Mouse (Mus musculus) heart, embryonic 10.5 days (tissue): ENCODE data around the gene Cib1. TPM values are rescaled to one million over a fixed set of nuclear protein-coding genes. Genes with fewer than 3 reads are reported as not detected.

Experiments
- DNase-seq: peaks from one replicate; pipeline ENCODE4 v3.0.0-alpha.2; 2017; ENCODE audit warnings: low spot score
- H3K27ac ChIP-seq: fragments of 300-500 bp; sonication (generic); 2 replicates; pipeline ENCODE4 v1.5.1; 2016; ENCODE audit warnings: mild to moderate bottlenecking
- H3K27me3 ChIP-seq: fragments of 300-500 bp; sonication (generic); 2 replicates; pipeline ENCODE4 v1.6.1; 2016; ENCODE audit warnings: mild to moderate bottlenecking; ENCODE audit not compliant: poor library complexity, insufficient read depth, severe bottlenecking
- H3K36me3 ChIP-seq: fragments of 300-500 bp; sonication (generic); 2 replicates; pipeline ENCODE4 v1.6.1; 2016; ENCODE audit warnings: mild to moderate bottlenecking, moderate library complexity
- H3K4me1 ChIP-seq: fragments of 300-500 bp; sonication (generic); 2 replicates; pipeline ENCODE4 v1.6.1; 2016; ENCODE audit warnings: mild to moderate bottlenecking
- H3K4me3 ChIP-seq: fragments of 300-500 bp; sonication (generic); 2 replicates; pipeline ENCODE4 v1.5.1; 2016; ENCODE audit warnings: mild to moderate bottlenecking, moderate library complexity
- H3K9me3 ChIP-seq: fragments of 300-500 bp; sonication (generic); 2 replicates; pipeline ENCODE4 v1.6.1; 2016; ENCODE audit warnings: mild to moderate bottlenecking, moderate library complexity
- WGBS: fragments of 180-500 bp; shearing (Covaris S2); methylation state at CpG from one replicate; pipeline ENCODE4 v1.1.7; 2016; 5-methylcytosine and 5-hydroxymethylcytosine counted together
- polyA plus RNA-seq: library from polyadenylated mRNA; unstranded; fragments of >200 nt; fragmentation: Nextera tagmentation; extraction: Ambion mirVana; gene quantifications from 2 replicates; pipeline ENCODE4 v1.2.1, GENCODE M21; 2016

Cib1 gene
- polyA plus RNA-seq: 61.9 and 74.9 TPM in 2 replicates

DNA sequence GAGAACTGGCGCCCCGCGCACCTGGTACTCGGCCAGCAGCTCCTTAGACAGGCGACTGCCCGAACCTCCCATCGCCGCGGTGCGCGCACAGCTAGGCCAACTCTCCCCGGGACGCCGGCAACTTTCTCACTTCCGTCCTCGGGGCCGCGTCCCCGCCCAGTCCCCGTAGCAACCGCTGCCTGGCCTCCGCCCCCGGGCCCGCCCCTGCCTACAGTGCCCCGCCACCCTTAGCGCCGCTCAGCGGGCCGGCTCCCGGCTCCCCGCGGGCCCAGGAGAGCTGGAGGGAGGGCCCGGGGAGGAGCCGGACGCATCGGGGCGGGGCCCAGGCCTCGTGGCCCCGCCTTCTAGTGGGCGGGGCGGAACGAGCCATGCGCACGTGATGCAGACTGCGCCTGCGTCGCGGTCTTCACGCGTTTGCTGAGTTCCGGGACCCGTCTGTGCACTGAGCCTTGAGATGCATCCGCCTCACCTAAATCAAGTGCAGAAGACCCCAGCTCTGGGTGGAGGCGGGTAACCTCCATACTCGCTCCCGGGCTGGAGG, at the start of gene Cib1, which contains the start of gene Gdpgp1:
Gene Cib1, minus strand, starts transcription at position 325 of the 541 bp plus-strand sequence.
Gene Gdpgp1, plus strand, starts transcription at position 377 of the 541 bp plus-strand sequence.
- peak within 1 kb of the TSS; percentile 83 for H3K4me3 ChIP-seq
- under 1% methylated on average over 56 of the region's 56 CpGs for WGBS
- DNase-seq: peak; percentile 98
- H3K27ac ChIP-seq: peak within 1 kb of the TSS; percentile 73
- peaks cover 7% of the 10 kb centered on the region; the same call in 1 of the 2 replicates for H3K27me3 ChIP-seq
- H3K36me3 ChIP-seq: peaks cover 15% of the 10 kb centered on the region; the same call in 1 of the 2 replicates
- peaks cover 24% of the 10 kb centered on the region for H3K4me1 ChIP-seq
- no peaks in the 10 kb centered on the region for H3K9me3 ChIP-seq

DNA sequence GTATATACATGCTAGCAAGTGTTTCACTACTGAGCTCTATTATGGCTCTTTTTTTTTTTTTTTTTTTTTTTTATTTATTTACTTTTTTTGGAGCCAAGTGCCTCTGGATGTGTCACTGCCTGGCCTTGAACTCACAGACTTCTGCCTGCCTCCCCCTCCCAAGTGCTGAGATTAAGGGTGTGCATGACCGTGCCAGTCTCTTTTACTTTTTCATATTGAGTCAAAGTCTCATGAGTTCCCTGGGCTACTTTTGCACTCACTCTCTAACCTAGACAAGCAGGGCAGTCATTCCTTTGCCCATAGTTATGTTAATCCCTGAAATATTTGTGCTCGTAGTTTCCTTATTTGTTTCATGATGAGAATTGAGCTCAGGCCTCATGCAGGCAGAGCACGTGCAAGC, 49.0 kb upstream of the Cib1 start:
- H3K36me3 ChIP-seq: peaks cover 87% of the 10 kb centered on the region
- no peaks in the 10 kb centered on the region for H3K9me3 ChIP-seq
- H3K4me3 ChIP-seq: no peak overlapping the region
- no peaks in the 10 kb centered on the region for H3K27me3 ChIP-seq
- H3K27ac ChIP-seq: no peak overlapping the region
- WGBS: 88% methylated on average over 3 of the region's 3 CpGs
- peaks cover 11% of the 10 kb centered on the region; the same call in 1 of the 2 replicates for H3K4me1 ChIP-seq
- DNase-seq: no peak

DNA sequence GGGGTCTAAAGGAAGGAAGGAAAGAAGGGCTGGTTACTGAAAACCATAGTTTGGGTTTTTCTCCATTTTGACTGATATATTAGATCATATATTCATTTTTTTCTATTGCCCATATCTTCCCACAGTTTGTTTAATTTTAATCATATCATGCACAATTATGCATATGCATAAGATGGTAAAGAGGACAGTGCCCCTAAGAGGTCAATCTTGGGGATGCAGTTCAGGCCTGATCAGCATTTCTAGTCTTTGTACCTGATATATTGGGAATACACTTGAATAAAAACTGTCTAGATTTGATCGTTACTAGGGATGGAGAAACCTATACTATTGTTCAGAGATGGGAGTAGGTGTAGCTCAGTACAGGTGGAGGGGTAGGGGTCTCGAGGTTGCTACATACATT, 48.4 kb upstream of the Cib1 start:
- H3K36me3 ChIP-seq: peaks cover 87% of the 10 kb centered on the region
- H3K9me3 ChIP-seq: no peaks in the 10 kb centered on the region
- DNase-seq: no peak
- H3K4me3 ChIP-seq: no peak overlapping the region
- no peak overlapping the region for H3K27ac ChIP-seq
- peaks cover 11% of the 10 kb centered on the region; the same call in 1 of the 2 replicates for H3K4me1 ChIP-seq
- 89% methylated on average over 2 of the region's 2 CpGs for WGBS
- no peaks in the 10 kb centered on the region for H3K27me3 ChIP-seq

DNA sequence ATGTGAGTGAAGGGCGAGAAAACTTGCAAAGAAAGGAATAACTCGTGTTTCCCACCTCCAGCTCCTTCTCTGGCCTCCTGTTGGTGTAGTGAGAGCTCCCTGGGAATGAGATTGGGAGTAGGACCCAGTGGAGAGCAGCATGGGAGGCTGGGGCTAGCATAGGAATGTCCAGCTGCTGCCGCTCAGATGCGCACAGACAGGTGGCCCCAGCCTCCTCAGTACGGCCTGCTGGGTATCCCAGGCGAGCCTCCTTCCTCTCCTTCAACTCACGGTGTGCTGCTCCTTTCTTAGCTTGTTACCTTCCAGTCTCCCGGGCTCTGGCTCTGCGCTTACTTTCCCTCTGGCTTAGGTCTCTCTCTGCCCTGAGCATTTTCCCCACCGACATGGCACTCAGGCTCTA, 47.4 kb upstream of the Cib1 start:
- Histone ChIP-seq H3K36me3 (peaks cover 85% of the 10 kb centered on the region), H3K4me1 (peaks cover 11% of the 10 kb centered on the region; the same call in 1 of the 2 replicates), H3K9me3 (peaks cover 3% of the 10 kb centered on the region), H3K4me3 (no peak overlapping the region), H3K27me3 (no peaks in the 10 kb centered on the region), H3K27ac (no peak overlapping the region)
- 79% methylated on average over 10 of the region's 10 CpGs for WGBS
- no peak for DNase-seq

DNA sequence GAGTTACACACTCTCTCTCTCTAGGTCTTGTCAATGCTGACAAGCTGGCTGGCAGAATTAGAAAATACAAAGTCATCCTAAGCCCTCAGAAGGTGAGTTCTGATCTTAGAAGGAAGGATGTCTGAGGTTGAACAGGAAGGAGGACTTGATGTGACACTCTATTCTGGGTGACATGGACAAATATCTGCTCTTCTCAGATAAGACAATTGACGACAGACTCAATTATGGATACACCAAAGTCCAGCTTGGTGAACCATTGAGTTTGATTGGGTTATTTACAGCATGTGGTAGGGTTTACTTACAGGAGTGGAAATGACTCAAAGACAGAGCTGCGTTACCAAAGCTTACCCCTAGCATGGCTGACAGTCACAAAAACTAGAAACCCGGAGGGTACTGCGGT, 43.8 kb upstream of the Cib1 start:
- no peak overlapping the region for H3K27ac ChIP-seq

DNA sequence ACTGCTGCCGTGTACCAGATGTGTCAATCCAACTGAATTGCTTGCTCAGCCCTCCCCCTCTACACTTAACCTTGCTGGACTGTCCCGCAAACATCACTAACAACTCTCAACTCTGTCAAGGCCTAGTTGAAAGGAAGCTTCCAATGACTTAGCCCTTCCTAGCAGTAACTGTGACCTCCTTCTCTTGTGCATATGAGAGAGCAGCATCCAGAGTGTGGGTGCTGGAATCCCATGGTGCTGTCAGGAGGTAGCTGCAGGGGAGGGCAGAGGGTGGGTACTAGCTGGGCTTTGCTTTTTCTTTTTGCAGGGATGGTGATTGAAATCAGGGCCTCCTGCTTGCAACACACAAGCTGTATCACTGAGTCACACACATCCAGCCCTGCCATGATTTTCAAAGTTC, 40.8 kb upstream of the Cib1 start:
- no peaks in the 10 kb centered on the region for H3K27me3 ChIP-seq
- peaks cover 13% of the 10 kb centered on the region for H3K9me3 ChIP-seq
- no peak overlapping the region for H3K27ac ChIP-seq
- no peak overlapping the region for H3K4me3 ChIP-seq
- WGBS: 90% methylated on average over 2 of the region's 2 CpGs
- DNase-seq: no peak
- H3K4me1 ChIP-seq: peaks cover 23% of the 10 kb centered on the region
- H3K36me3 ChIP-seq: peaks cover 61% of the 10 kb centered on the region

More for the DNA sequence above, 43.8 kb upstream of the Cib1 start:
- H3K27me3 ChIP-seq: no peaks in the 10 kb centered on the region
- H3K4me1 ChIP-seq: peaks cover 2% of the 10 kb centered on the region; the same call in 1 of the 2 replicates
- 93% methylated on average over 4 of the region's 4 CpGs for WGBS
- no peak overlapping the region for H3K4me3 ChIP-seq
- DNase-seq: no peak
- H3K36me3 ChIP-seq: peaks cover 84% of the 10 kb centered on the region
- peaks cover 13% of the 10 kb centered on the region for H3K9me3 ChIP-seq

DNA sequence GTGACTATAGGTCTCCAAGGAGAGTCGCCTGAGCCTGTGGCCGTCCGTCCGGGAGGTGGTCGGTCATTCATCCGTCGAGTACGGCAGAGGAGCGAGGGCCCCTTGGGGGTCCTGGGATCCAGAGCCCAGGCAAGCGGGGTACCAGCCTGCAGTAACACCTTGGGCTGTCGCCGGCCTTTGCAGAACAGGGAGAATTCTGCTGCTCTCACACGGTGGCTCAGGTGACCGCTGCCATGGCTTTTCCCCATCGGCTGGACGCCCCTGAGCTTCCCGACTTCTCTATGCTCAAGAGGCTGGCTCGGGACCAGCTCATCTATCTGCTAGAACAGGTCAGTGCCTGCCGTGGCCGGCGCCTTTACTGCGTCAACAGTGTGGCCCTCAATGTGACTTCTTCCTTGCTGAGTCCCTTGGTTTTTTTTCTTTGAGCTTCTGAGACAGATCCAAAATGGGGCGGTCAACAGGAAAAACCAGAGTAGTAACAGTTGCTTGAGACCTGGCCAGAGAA, 37.2 kb upstream of the Cib1 start:
- peak overlapping the region; percentile 89 for H3K27ac ChIP-seq

DNA sequence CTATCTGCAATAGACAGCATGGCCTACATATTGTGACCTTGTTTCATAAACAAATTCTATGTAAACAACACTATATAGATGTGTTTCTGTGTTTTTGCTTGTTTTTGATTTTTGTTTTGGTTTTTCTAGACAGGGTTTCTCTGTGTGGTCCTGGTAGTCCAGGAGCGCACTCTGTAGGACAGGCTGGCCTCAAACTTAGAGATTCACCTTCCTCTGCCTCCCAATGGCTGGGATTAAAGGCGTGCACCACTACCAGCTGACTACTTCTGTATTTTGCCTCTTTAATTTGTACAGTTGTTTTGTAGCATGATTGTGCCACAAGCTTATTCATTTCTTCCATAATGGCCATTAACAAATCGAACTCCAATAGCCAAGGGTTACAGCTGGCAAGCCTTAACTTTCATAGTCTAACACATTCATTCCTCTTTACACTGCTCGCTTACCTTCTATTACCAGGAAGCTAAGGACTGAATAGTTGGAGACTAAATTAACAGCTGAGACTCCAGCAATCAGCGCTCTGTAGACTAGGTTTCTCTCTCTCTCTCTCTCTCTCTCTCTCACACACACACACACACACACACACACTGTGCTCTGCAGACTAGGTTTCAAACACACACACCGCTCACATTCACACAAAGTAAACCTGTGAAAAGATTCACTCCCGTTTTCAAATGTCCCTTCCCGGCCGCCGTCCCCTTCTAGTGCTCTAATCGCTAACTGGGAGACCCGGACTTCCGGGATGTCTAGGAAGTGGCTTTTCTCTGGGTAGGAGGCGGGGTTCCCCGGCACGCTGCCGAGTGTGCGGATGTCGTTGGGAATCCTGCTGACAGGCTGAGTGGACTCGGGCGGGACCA, 36.5 kb upstream of the Cib1 start, which contains the start of gene Vps33b:
Gene Vps33b, plus strand, starts transcription at position 753 of the 854 bp plus-strand sequence.
- Histone ChIP-seq H3K4me3 (peak within 1 kb of the TSS; percentile 90), H3K27ac (peak within 1 kb of the TSS; percentile 89), H3K36me3 (peaks cover 51% of the 10 kb centered on the region), H3K4me1 (peaks cover 23% of the 10 kb centered on the region), H3K9me3 (peaks cover under 1% of the 10 kb centered on the region; the same call in 1 of the 2 replicates), H3K27me3 (no peaks in the 10 kb centered on the region)
- 4% methylated on average over 21 of the region's 21 CpGs for WGBS
- peak; percentile 97 for DNase-seq

More for the DNA sequence above, 37.2 kb upstream of the Cib1 start:
- under 1% methylated on average over 23 of the region's 23 CpGs for WGBS
- Histone ChIP-seq H3K4me1 (peaks cover 23% of the 10 kb centered on the region), H3K36me3 (peaks cover 51% of the 10 kb centered on the region), H3K9me3 (peaks cover 8% of the 10 kb centered on the region), H3K27me3 (no peaks in the 10 kb centered on the region), H3K4me3 (peak overlapping the region; percentile 90)
- no peak for DNase-seq

DNA sequence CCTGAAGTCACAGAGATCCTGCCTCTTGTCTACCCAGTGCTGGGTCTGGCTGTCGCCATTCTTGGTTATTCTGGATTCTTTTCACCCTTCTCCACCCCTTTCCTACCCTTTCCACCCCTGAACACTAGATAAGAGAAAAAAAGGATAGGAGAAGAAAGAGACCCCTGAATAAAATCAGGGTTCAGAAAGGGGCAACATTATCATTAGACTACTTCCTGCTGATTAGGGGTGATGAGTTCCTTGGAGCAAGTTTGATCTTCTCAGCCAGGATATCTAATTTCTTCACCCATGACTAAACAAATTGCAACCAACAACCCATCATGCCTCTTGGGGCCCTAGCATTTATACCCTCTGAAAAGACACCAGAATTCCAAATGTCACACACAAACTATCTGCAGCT, 35.2 kb upstream of the Cib1 start:
- Histone ChIP-seq H3K27me3 (no peaks in the 10 kb centered on the region), H3K27ac (no peak overlapping the region), H3K9me3 (no peaks in the 10 kb centered on the region), H3K4me3 (no peak overlapping the region), H3K4me1 (peaks cover 23% of the 10 kb centered on the region), H3K36me3 (peaks cover 41% of the 10 kb centered on the region)
- no peak for DNase-seq
- 71% methylated on average over 1 of the region's 1 CpGs for WGBS

DNA sequence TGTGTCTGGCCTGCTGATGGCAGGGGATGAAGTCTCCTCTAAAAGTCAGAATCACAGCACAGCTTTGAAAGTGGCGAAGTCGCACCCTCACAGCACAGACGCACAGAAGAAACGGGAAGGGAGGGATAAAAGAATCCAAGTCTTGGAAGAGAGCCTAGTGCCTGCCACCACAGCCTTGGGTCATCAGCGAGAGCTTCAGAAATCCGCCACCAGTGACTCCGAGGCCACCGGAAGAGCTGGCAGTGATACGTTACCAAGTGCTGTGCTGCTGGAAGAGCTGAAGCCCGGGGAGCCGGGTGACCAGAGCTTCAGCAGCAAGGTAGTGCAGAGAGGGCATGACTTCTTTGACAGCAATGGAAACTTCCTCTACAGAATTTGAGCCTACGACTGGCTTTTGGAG, 32.0 kb upstream of the Cib1 start:
- peaks cover 5% of the 10 kb centered on the region; the same call in 1 of the 2 replicates for H3K27me3 ChIP-seq
- no peak for DNase-seq
- H3K4me3 ChIP-seq: no peak overlapping the region
- H3K9me3 ChIP-seq: no peaks in the 10 kb centered on the region
- no peak overlapping the region for H3K27ac ChIP-seq
- 93% methylated on average over 12 of the region's 12 CpGs for whole genome bisulfite sequencing
- H3K4me1 ChIP-seq: peaks cover 20% of the 10 kb centered on the region
- H3K36me3 ChIP-seq: peaks cover 35% of the 10 kb centered on the region

DNA sequence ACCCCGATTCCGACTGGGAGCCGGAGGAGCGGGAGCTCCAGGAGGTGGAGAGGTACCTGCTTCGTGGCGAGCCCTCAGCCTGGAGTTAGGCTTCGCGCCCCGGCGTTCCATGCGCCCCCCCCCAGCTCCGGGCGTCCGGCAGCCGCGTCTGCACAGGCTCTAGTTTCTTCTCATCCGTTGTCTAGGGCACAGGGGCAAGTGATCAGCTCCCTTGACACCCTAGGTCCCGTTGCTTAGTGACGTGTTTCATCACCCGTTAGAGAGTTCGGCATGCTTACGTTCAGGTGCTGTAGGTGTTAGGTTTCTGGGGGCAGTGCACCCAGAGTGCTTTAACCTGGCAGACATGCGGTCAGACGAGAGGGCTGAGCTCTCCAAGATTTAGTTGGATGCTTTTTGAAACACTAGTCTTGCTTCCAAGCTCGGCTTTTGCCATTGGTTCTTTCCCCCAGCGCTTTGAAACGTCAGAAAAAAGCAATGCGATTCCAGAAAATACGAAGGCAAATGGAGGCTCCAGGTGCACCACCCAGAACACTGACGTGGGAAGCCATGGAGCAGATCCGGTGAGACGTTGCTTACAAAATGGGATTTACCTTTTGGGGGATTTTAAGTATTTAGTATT, 28.9 kb upstream of the Cib1 start:
- peak; percentile 80 for DNase-seq
- Histone ChIP-seq H3K4me3 (peak overlapping the region; percentile 81), H3K36me3 (peaks cover 28% of the 10 kb centered on the region), H3K27ac (peak overlapping the region; percentile 90), H3K27me3 (peaks cover 33% of the 10 kb centered on the region), H3K4me1 (peaks cover 12% of the 10 kb centered on the region; the same call in 1 of the 2 replicates), H3K9me3 (no peaks in the 10 kb centered on the region)
- whole genome bisulfite sequencing: under 1% methylated on average over 32 of the region's 32 CpGs

DNA sequence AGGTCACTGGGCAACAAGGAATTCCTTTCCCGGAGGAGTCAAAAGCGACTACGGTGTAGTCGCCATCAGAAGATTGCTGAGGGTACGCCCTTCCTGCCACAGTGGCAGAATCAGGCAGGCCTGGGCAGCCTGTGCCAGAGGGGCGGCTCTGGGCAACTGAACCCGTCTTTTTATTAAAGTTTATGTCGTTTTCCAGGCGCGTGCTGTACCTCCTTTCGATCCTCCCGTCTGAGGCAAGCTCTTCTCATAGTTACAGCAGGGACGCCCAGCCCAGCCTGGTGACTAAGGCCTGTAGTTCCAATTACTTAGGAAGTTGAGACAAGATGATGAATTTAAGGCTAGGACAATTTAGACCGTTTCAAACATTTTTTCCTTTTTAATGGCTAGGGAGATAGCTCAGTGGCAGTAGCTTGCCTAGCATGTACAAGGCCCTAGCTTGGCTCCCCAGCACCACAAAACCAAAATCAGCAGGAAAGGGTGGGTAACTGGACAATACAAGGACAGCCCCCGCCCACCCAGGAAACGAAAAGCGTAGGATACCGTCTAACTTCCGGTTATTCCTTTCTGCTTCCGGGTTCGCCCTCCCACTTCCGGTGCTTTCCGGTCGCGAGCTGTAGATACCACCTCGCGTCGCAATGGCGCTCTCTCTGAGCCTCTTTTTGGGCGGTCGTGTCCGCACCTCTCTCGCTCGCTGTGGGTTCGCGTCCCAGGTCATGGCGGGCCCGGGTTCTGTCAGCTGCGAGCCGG, 28.2 kb upstream of the Cib1 start, which contains the start of gene Ngrn:
Gene Ngrn, plus strand, starts transcription at position 591 of the 747 bp plus-strand sequence.
- Histone ChIP-seq H3K9me3 (no peaks in the 10 kb centered on the region), H3K4me3 (peak within 1 kb of the TSS; percentile 81)

More for the DNA sequence above, 28.2 kb upstream of the Cib1 start, which contains the start of gene Ngrn:
- Histone ChIP-seq H3K36me3 (peaks cover 21% of the 10 kb centered on the region), H3K27me3 (peaks cover 35% of the 10 kb centered on the region), H3K4me1 (peaks cover 12% of the 10 kb centered on the region; the same call in 1 of the 2 replicates), H3K27ac (peak within 1 kb of the TSS; percentile 90)
- 26% methylated on average over 40 of the region's 40 CpGs for WGBS
- DNase-seq: peak; percentile 95
